Mouse (Mus musculus): ENCODE data around the gene Efhd2.
A peak's percentile ranks its signal among the peaks of the same experiment; 100 is the strongest.

Gene Efhd2

GRCm38 (mm10) chr4:141874601-141875460 is at the start of gene Efhd2:
Efhd2 (minus strand) TSS chr4:141874920.
- DNase-seq (ENCODE audit: low spot score in 2 of 2), result peak; percentile 67 to 69

GRCm38 (mm10) chr4:141923961-141924360 is 49.2 kb upstream of the Efhd2 start:
- DNase-seq (ENCODE audit: low spot score in 2 of 2), result no peak

- no peak for DNase-seq (ENCODE audit: low spot score in 2 of 2)
Observed at GRCm38 (mm10) chr4:141920391-141920790, 45.7 kb upstream of the Efhd2 start.

GRCm38 (mm10) chr4:141917735-141918419 is 43.2 kb upstream of the Efhd2 start:
- DNase-seq (ENCODE audit: low spot score in 2 of 2), result no peak

GRCm38 (mm10) chr4:141914040-141914439 is 39.3 kb upstream of the Efhd2 start:
- DNase-seq (ENCODE audit: low spot score in 2 of 2), result peak in 1 of 2 experiments; percentile 14

- DNase-seq (ENCODE audit: low spot score in 2 of 2), result no peak
Observed at GRCm38 (mm10) chr4:141913201-141913993, 38.7 kb upstream of the Efhd2 start.

GRCm38 (mm10) chr4:141904710-141905109 is 30.0 kb upstream of the Efhd2 start:
- no peak for DNase-seq (ENCODE audit: low spot score in 2 of 2)

- DNase-seq (ENCODE audit: low spot score in 2 of 2), result no peak
Observed at GRCm38 (mm10) chr4:141902479-141902858, 27.7 kb upstream of the Efhd2 start.

GRCm38 (mm10) chr4:141901711-141902478 is 27.2 kb upstream of the Efhd2 start:
- no peak for DNase-seq (ENCODE audit: low spot score in 2 of 2)

GRCm38 (mm10) chr4:141900421-141900820 is 25.7 kb upstream of the Efhd2 start:
- no peak for DNase-seq (ENCODE audit: low spot score in 2 of 2)

GRCm38 (mm10) chr4:141899936-141900335 is 25.2 kb upstream of the Efhd2 start:
- no peak for DNase-seq (ENCODE audit: low spot score in 2 of 2)

- DNase-seq (ENCODE audit: low spot score in 2 of 2), result no peak
Observed at GRCm38 (mm10) chr4:141898905-141899304, 24.2 kb upstream of the Efhd2 start.

GRCm38 (mm10) chr4:141897838-141898237 is 23.1 kb upstream of the Efhd2 start:
- no peak for DNase-seq (ENCODE audit: low spot score in 2 of 2)

- no peak for DNase-seq (ENCODE audit: low spot score in 2 of 2)
Observed at GRCm38 (mm10) chr4:141897225-141897624, 22.5 kb upstream of the Efhd2 start.

- DNase-seq (ENCODE audit: low spot score in 2 of 2), result peak in 1 of 2 experiments; percentile 50
Observed at GRCm38 (mm10) chr4:141895772-141896171, 21.1 kb upstream of the Efhd2 start.

GRCm38 (mm10) chr4:141893157-141893784 is 18.6 kb upstream of the Efhd2 start:
- no peak for DNase-seq (ENCODE audit: low spot score in 2 of 2)

- no peak for DNase-seq (ENCODE audit: low spot score in 2 of 2)
Observed at GRCm38 (mm10) chr4:141886385-141886968, 11.8 kb upstream of the Efhd2 start.

- peak; percentile 65 to 80 for DNase-seq (ENCODE audit: low spot score in 2 of 2)
Observed at GRCm38 (mm10) chr4:141885451-141885850, 10.7 kb upstream of the Efhd2 start.

- DNase-seq (ENCODE audit: low spot score in 2 of 2), result no peak
Observed at GRCm38 (mm10) chr4:141882858-141883257, 8.1 kb upstream of the Efhd2 start.

- DNase-seq (ENCODE audit: low spot score in 2 of 2), result no peak
Observed at GRCm38 (mm10) chr4:141881950-141882349, 7.2 kb upstream of the Efhd2 start.

Measured in right cerebral cortex, postnatal 36 days (tissue).